In genomic region chr2:133553911-133554285, GRCm38 (mm10) we compare ENCODE assay signal across 7 mouse cellular contexts. TPM values are rescaled to one million over a fixed set of nuclear protein-coding genes. Genes with fewer than 3 reads are reported as not detected.
DNase-seq lines count a peak whose midpoint lies in the region; ATAC-seq and TF ChIP-seq lines count a peak whose summit lies in the region.

No protein-coding gene starts in this region.

- no peaks in the 10 kb centered on the region for H3K9me3 ChIP-seq in liver, embryonic 11.5 days (ENCODE audit: control insufficient read depth, low read length)
- H3K9me3 ChIP-seq in stomach, postnatal 0 days (ENCODE audit: control insufficient read depth, low read length): no peaks in the 10 kb centered on the region

- no peak for ATAC-seq in liver, embryonic 11.5 days (replicated peaks; ENCODE audit: low FRiP score)
- no peak for ATAC-seq in stomach, postnatal 0 days (ENCODE audit: low FRiP score, low TSS enrichment)

- peaks cover 62% of the 10 kb centered on the region for H3K27me3 ChIP-seq in liver, embryonic 11.5 days (replicated peaks; ENCODE audit: control insufficient read depth, insufficient read depth, low read length)
- no peaks in the 10 kb centered on the region for H3K27me3 ChIP-seq in stomach, postnatal 0 days (ENCODE audit: control insufficient read depth, insufficient read depth, low read length)

- no peaks in the 10 kb centered on the region for H3K36me3 ChIP-seq in liver, embryonic 11.5 days (ENCODE audit: control insufficient read depth, insufficient read depth, low read length)
- H3K36me3 ChIP-seq in stomach, postnatal 0 days (ENCODE audit: control insufficient read depth, insufficient read depth, low read length): no peaks in the 10 kb centered on the region

- TF ChIP-seq EP300 in stomach, postnatal 0 days (optimal IDR thresholded peaks at IDR 0.05): no peak

- H3K4me1 ChIP-seq in liver, embryonic 11.5 days (replicated peaks; ENCODE audit: control insufficient read depth, insufficient read depth, low read length): 0 out of 2 replicates have a peak, but pooled peaks cover 2% of the 10 kb centered on the region
- no peaks in the 10 kb centered on the region for H3K4me1 ChIP-seq in stomach, postnatal 0 days (replicated peaks; ENCODE audit: control insufficient read depth, insufficient read depth)

- H3K27ac ChIP-seq in liver, embryonic 11.5 days (ENCODE audit: low read depth, low read length): no peak overlapping the region
- H3K27ac ChIP-seq in stomach, postnatal 0 days (replicated peaks): peak overlapping the region; percentile 65

- H3K4me2 ChIP-seq in liver, embryonic 11.5 days: peak overlapping the region; percentile 77
- H3K4me2 ChIP-seq in stomach, postnatal 0 days (replicated peaks; ENCODE audit: low read depth): peak overlapping the region; percentile 90

- TF ChIP-seq CTCF in stomach, postnatal 0 days (IDR thresholded peaks at IDR 0.05; ENCODE audit: low read depth): no peak

- H3K9ac ChIP-seq in liver, embryonic 11.5 days (ENCODE audit: low read depth, low read length): peak overlapping the region; percentile 5; the same call in 1 of the 2 replicates
- peak overlapping the region; percentile 89 for H3K9ac ChIP-seq in stomach, postnatal 0 days (ENCODE audit: low read length)

- WGBS in liver, embryonic 11.5 days: 18% methylated on average over 9 of the region's 9 CpGs
- 31% methylated on average over 9 of the region's 9 CpGs for WGBS in stomach, postnatal 0 days

- H3K4me3 ChIP-seq in liver, embryonic 11.5 days (ENCODE audit: low read depth, low read length): peak overlapping the region; percentile 57
- H3K4me3 ChIP-seq in stomach, postnatal 0 days (ENCODE audit: low read depth, low read length): peak overlapping the region; percentile 75

- peak; percentile 13 for DNase-seq in retina, embryonic 14.5 days (ENCODE audit: low spot score)
- DNase-seq in retina, postnatal 1 day: no peak
- DNase-seq in forelimb bud, embryonic 11.5 days (ENCODE audit: low read depth, low spot score): peak; percentile 8
- DNase-seq in liver, embryonic 11.5 days (ENCODE audit: low spot score): no peak
- DNase-seq in stomach, postnatal 0 days (ENCODE audit: low spot score): no peak
- no peak for DNase-seq in frontal cortex, postnatal 25 days (ENCODE audit: low spot score in 2 of 2)
- DNase-seq in MN1 (ENCODE audit: low spot score): no peak

RNA-seq across cellular contexts. Expression of gene Bmp2, which starts 1.9 kb away (rescaled TPM):
- polyA plus RNA-seq in liver, embryonic 11.5 days (2014; fragmentation: Nextera tagmentation; extraction: Ambion mirVana): 7.1 and 8.4 TPM in 2 replicates
- polyA plus RNA-seq in stomach, postnatal 0 days (2015; fragmentation: Nextera tagmentation; extraction: Ambion mirVana): 29.4 and 31.2 TPM in 2 replicates

Comparison
In these comparisons a context has a peak if more than half of its experiments do, and no peak if none do; other contexts are left out.
1. DNase-seq: peak in retina, embryonic 14.5 days (single experiment) and forelimb bud, embryonic 11.5 days (single experiment); none in retina, postnatal 1 day (single experiment), liver, embryonic 11.5 days (single experiment), stomach, postnatal 0 days (single experiment), frontal cortex, postnatal 25 days (0 of 2) and MN1 (single experiment).